Mouse (Mus musculus) C2C12 (cell line): Measurements from ENCODE around the gene Ptgds.
A peak's percentile ranks its signal among the peaks of the same experiment; 100 is the strongest.

Experiments
- CEBPB ChIP-seq: IDR thresholded peaks from one replicate; pipeline ENCODE4 v1.6.1; 2011; ENCODE audit warnings: low read depth, mild to moderate bottlenecking, control low read depth, moderate library complexity
- CTCF ChIP-seq: IDR thresholded peaks from one replicate; pipeline ENCODE4 v1.5.1; 2011; ENCODE audit not compliant: control insufficient read depth, insufficient read depth, insufficient read length
- FOSL1 ChIP-seq: IDR thresholded peaks from one replicate; pipeline ENCODE4 v1.8.0; 2011; ENCODE audit warnings: mild to moderate bottlenecking, low read length; ENCODE audit not compliant: poor library complexity, insufficient read depth, severe bottlenecking
- MAX ChIP-seq: IDR thresholded peaks from one replicate; pipeline ENCODE4 v1.6.1; 2011; ENCODE audit warnings: mild to moderate bottlenecking, control low read depth
- MYOD1 ChIP-seq: IDR thresholded peaks from one replicate; pipeline ENCODE4 v1.6.1; 2011; ENCODE audit warnings: low read depth; ENCODE audit not compliant: control insufficient read depth, insufficient read length
- MYOG ChIP-seq: IDR thresholded peaks from one replicate; pipeline ENCODE4 v1.6.1; 2011; ENCODE audit not compliant: control insufficient read depth, insufficient read length; ENCODE audit errors: extremely low read depth
- USF1 ChIP-seq: IDR thresholded peaks from one replicate; pipeline ENCODE4 v1.6.1; 2011; ENCODE audit warnings: low read depth, mild to moderate bottlenecking, control low read depth, moderate library complexity

DNA sequence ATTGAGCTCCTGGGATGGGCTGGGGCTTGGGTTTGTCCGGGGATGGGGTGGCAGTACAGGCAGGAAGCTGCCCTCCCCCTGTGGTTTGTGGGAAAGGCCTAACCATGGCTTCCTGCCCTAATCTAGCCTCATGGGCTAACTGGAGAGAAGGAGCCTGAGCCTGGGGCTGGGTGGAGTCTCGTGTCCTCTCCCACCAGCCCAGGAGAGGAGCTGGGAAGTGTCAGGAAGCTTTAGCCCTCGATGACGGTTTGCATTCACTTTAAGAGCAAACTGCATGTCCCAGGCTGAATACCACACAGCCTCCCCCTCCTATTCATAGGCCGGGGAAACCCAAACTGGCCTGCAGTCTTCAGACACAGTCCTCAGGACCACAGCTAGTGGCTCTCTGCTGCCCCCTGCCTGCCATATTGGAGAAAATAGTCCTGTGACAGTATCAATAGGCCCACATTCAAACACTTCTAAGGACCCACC lies 43.1 kb downstream of the Ptgds start:
- TF ChIP-seq MAX: no peak
- peak; percentile 74 for TF ChIP-seq CTCF
- no peak for TF ChIP-seq CEBPB
- no peak for TF ChIP-seq USF1
- no peak for TF ChIP-seq MYOG
- no peak for TF ChIP-seq MYOD1
- no peak for TF ChIP-seq FOSL1
